Mouse (Mus musculus): ENCODE results near the gene Ddr2. TPM values are rescaled to one million over a fixed set of nuclear protein-coding genes. Genes with fewer than 3 reads are reported as not detected.

Ddr2 gene
- 10 to 100 TPM; 25.5 to 26.4 TPM for total RNA-seq (2021)
- long read RNA-seq, experiment 1, result 0 reads
- long read RNA-seq, experiment 2, partial matches to known transcripts, result 3 of 8 reads
- long read RNA-seq, experiment 2, other reads (novel, unspliced or antisense), result 5 of 8 reads

- DNase-seq (ENCODE audit: low spot score in 2 of 2), result no peak
Measured at GRCm38 (mm10) chr1:170110516-170111332, at the start of gene Ddr2. TSS of gene Ddr2 (minus strand) at chr1:170110762.

GRCm38 (mm10) chr1:170159707-170160106 lies 49.1 kb upstream of the Ddr2 start:
- no peak for DNase-seq (ENCODE audit: low spot score in 2 of 2)

- DNase-seq (ENCODE audit: low spot score in 2 of 2), result no peak
Measured at GRCm38 (mm10) chr1:170155761-170156160, 45.2 kb upstream of the Ddr2 start.

- DNase-seq (ENCODE audit: low spot score in 2 of 2), result no peak
Measured at GRCm38 (mm10) chr1:170155298-170155697, 44.7 kb upstream of the Ddr2 start.

GRCm38 (mm10) chr1:170153986-170154385 lies 43.4 kb upstream of the Ddr2 start:
- no peak for DNase-seq (ENCODE audit: low spot score in 2 of 2)

- DNase-seq (ENCODE audit: low spot score in 2 of 2), result no peak
Measured at GRCm38 (mm10) chr1:170152552-170152951, 42.0 kb upstream of the Ddr2 start.

- DNase-seq (ENCODE audit: low spot score in 2 of 2), result no peak
Measured at GRCm38 (mm10) chr1:170150870-170151269, 40.3 kb upstream of the Ddr2 start.

- no peak for DNase-seq (ENCODE audit: low spot score in 2 of 2)
Measured at GRCm38 (mm10) chr1:170149756-170150155, 39.2 kb upstream of the Ddr2 start.

- DNase-seq (ENCODE audit: low spot score in 2 of 2), result no peak
Measured at GRCm38 (mm10) chr1:170148536-170148935, 38.0 kb upstream of the Ddr2 start.

- no peak for DNase-seq (ENCODE audit: low spot score in 2 of 2)
Measured at GRCm38 (mm10) chr1:170147651-170148448, 37.3 kb upstream of the Ddr2 start.

GRCm38 (mm10) chr1:170145606-170146005 lies 35.0 kb upstream of the Ddr2 start:
- DNase-seq (ENCODE audit: low spot score in 2 of 2), result no peak

- DNase-seq (ENCODE audit: low spot score in 2 of 2), result no peak
Measured at GRCm38 (mm10) chr1:170142256-170142871, 31.8 kb upstream of the Ddr2 start.

- DNase-seq (ENCODE audit: low spot score in 2 of 2), result no peak
Measured at GRCm38 (mm10) chr1:170141626-170142025, 31.1 kb upstream of the Ddr2 start.

- DNase-seq (ENCODE audit: low spot score in 2 of 2), result peak in 1 of 2 experiments; percentile 36
Measured at GRCm38 (mm10) chr1:170136351-170137009, 25.9 kb upstream of the Ddr2 start.

GRCm38 (mm10) chr1:170134264-170134663 lies 23.7 kb upstream of the Ddr2 start:
- no peak for DNase-seq (ENCODE audit: low spot score in 2 of 2)

GRCm38 (mm10) chr1:170130962-170131361 lies 20.4 kb upstream of the Ddr2 start:
- no peak for DNase-seq (ENCODE audit: low spot score in 2 of 2)

GRCm38 (mm10) chr1:170124644-170125043 lies 14.1 kb upstream of the Ddr2 start:
- DNase-seq (ENCODE audit: low spot score in 2 of 2), result no peak

GRCm38 (mm10) chr1:170113616-170114015 lies 3.1 kb upstream of the Ddr2 start:
- DNase-seq (ENCODE audit: low spot score in 2 of 2), result no peak

GRCm38 (mm10) chr1:170112261-170112660 lies 1.7 kb upstream of the Ddr2 start:
- no peak for DNase-seq (ENCODE audit: low spot score in 2 of 2)

- no peak for DNase-seq (ENCODE audit: low spot score in 2 of 2)
Measured at GRCm38 (mm10) chr1:170111651-170112226, 1.2 kb upstream of the Ddr2 start.
